Mouse (Mus musculus) forebrain, embryonic 16.5 days (tissue): ENCODE data around the gene Samd4b. TPM values are rescaled to one million over a fixed set of nuclear protein-coding genes. Genes with fewer than 3 reads are reported as not detected.

Experiments used
- ATAC-seq: fragments of 200-750 bp; cut with Nextera tagmentation; 2 replicates; pipeline ENCODE4 v1.8.0; 2017; ENCODE audit warnings: mild to moderate bottlenecking, moderate library complexity
- H3K27ac ChIP-seq: fragments of 300-500 bp; sonication (generic); 2 replicates; pipeline ENCODE4 v1.5.1; 2014; ENCODE audit warnings: low read length, control low read depth
- H3K27me3 ChIP-seq: fragments of 300-500 bp; sonication (generic); replicated peaks from 2 replicates; pipeline ENCODE4 v1.6.1; 2014; ENCODE audit warnings: low read length; ENCODE audit not compliant: control insufficient read depth, insufficient read depth
- H3K36me3 ChIP-seq: fragments of 300-500 bp; sonication (generic); 2 replicates; pipeline ENCODE4 v1.6.1; 2014; ENCODE audit not compliant: control insufficient read depth, insufficient read depth
- H3K4me1 ChIP-seq: fragments of 300-500 bp; sonication (generic); replicated peaks from 2 replicates; pipeline ENCODE4 v1.6.1; 2014; ENCODE audit warnings: low read length; ENCODE audit not compliant: control insufficient read depth, insufficient read depth
- H3K4me2 ChIP-seq: fragments of 300-500 bp; sonication (generic); 2 replicates; pipeline ENCODE4 v1.6.1; 2014; ENCODE audit warnings: mild to moderate bottlenecking, low read length, control low read depth
- H3K4me3 ChIP-seq: fragments of 300-500 bp; sonication (generic); replicated peaks from 2 replicates; pipeline ENCODE4 v1.5.1; 2014; ENCODE audit warnings: mild to moderate bottlenecking, low read length, control low read depth
- H3K9ac ChIP-seq: fragments of 300-500 bp; sonication (generic); replicated peaks from 2 replicates; pipeline ENCODE4 v1.6.1; 2014; ENCODE audit warnings: low read depth, low read length, control low read depth
- H3K9me3 ChIP-seq: fragments of 300-500 bp; sonication (generic); 2 replicates; pipeline ENCODE4 v1.6.1; 2016; ENCODE audit warnings: low read length; ENCODE audit not compliant: control insufficient read depth
- WGBS: fragments of 180-500 bp; shearing (Covaris S2); extraction: QIAGEN DNeasy Blood & Tissue Kit; methylation state at CpG from one replicate; pipeline ENCODE4 v1.1.7; 2014; 5-methylcytosine and 5-hydroxymethylcytosine counted together
- polyA plus RNA-seq: library from polyadenylated mRNA; unstranded; fragments of >200 nt; fragmentation: Nextera tagmentation; extraction: Ambion mirVana; gene quantifications from 2 replicates; pipeline ENCODE4 v1.2.1, GENCODE M21; 2015

Samd4b gene
- polyA plus RNA-seq, 1 experiment from 2014 or later, result 25.3 TPM

- WGBS, result 1% methylated on average over 40 of the region's 43 CpGs
- peak; percentile 2; the same call in 1 of the 2 replicates for ATAC-seq
- Histone ChIP-seq H3K4me2 (peak overlapping the region; percentile 88), H3K36me3 (peaks cover 5% of the 10 kb centered on the region; the same call in 1 of the 2 replicates), H3K4me3 (peak overlapping the region; percentile 75), H3K9me3 (no peaks in the 10 kb centered on the region), H3K27ac (peak overlapping the region; percentile 83), H3K4me1 (peaks cover 34% of the 10 kb centered on the region), H3K27me3 (no peaks in the 10 kb centered on the region), H3K9ac (peak overlapping the region; percentile 85)
Measured at GRCm38 (mm10) chr7:28371514-28371989, 226.4 kb downstream of the Samd4b start.

- no peak for ATAC-seq
Measured at GRCm38 (mm10) chr7:28370977-28371513, 226.9 kb downstream of the Samd4b start.

GRCm38 (mm10) chr7:28370051-28370450, 227.9 kb downstream of the Samd4b start:
- Histone ChIP-seq H3K27ac (no peak overlapping the region), H3K4me3 (peak overlapping the region; percentile 75), H3K9ac (peak overlapping the region; percentile 85), H3K4me1 (peaks cover 23% of the 10 kb centered on the region), H3K4me2 (peak overlapping the region; percentile 88), H3K36me3 (peaks cover 5% of the 10 kb centered on the region; the same call in 1 of the 2 replicates), H3K9me3 (no peaks in the 10 kb centered on the region), H3K27me3 (no peaks in the 10 kb centered on the region)
- no peak for ATAC-seq
- WGBS, result 94% methylated on average over 14 of the region's 14 CpGs

More at GRCm38 (mm10) chr7:28370977-28371513, 226.9 kb downstream of the Samd4b start:
- Histone ChIP-seq H3K27me3 (no peaks in the 10 kb centered on the region), H3K4me2 (peak overlapping the region; percentile 88), H3K9ac (peak overlapping the region; percentile 85), H3K4me1 (peaks cover 28% of the 10 kb centered on the region), H3K27ac (peak overlapping the region; percentile 83), H3K36me3 (peaks cover 5% of the 10 kb centered on the region; the same call in 1 of the 2 replicates), H3K4me3 (peak overlapping the region; percentile 75), H3K9me3 (no peaks in the 10 kb centered on the region)
- WGBS, result 5% methylated on average over 11 of the region's 11 CpGs

- Histone ChIP-seq H3K27me3 (no peaks in the 10 kb centered on the region), H3K4me1 (peaks cover 18% of the 10 kb centered on the region), H3K9ac (no peak overlapping the region), H3K4me2 (no peak overlapping the region), H3K4me3 (no peak overlapping the region), H3K9me3 (no peaks in the 10 kb centered on the region), H3K36me3 (peaks cover 13% of the 10 kb centered on the region), H3K27ac (no peak overlapping the region)
- 92% methylated on average over 16 of the region's 16 CpGs for WGBS
- ATAC-seq, result no peak
Measured at GRCm38 (mm10) chr7:28368276-28368920, 229.5 kb downstream of the Samd4b start.

GRCm38 (mm10) chr7:28367663-28368275, 230.2 kb downstream of the Samd4b start:
- no peak overlapping the region for H3K9ac ChIP-seq
- H3K27me3 ChIP-seq, result no peaks in the 10 kb centered on the region
- no peaks in the 10 kb centered on the region for H3K9me3 ChIP-seq
- no peak overlapping the region for H3K27ac ChIP-seq
- 90% methylated on average over 16 of the region's 16 CpGs for WGBS
- peaks cover 18% of the 10 kb centered on the region for H3K4me1 ChIP-seq
- peaks cover 14% of the 10 kb centered on the region for H3K36me3 ChIP-seq
- no peak overlapping the region for H3K4me2 ChIP-seq
- H3K4me3 ChIP-seq, result no peak overlapping the region
- no peak for ATAC-seq

- WGBS, result 89% methylated on average over 16 of the region's 16 CpGs
Measured at GRCm38 (mm10) chr7:28362441-28363060, 235.4 kb downstream of the Samd4b start.

GRCm38 (mm10) chr7:28361647-28362341, 236.2 kb downstream of the Samd4b start:
- ATAC-seq, result no peak
- Histone ChIP-seq H3K4me1 (peaks cover 3% of the 10 kb centered on the region), H3K36me3 (peaks cover 23% of the 10 kb centered on the region), H3K27me3 (no peaks in the 10 kb centered on the region), H3K4me3 (no peak overlapping the region), H3K4me2 (no peak overlapping the region), H3K9me3 (no peaks in the 10 kb centered on the region), H3K27ac (no peak overlapping the region), H3K9ac (no peak overlapping the region)
- WGBS, result 95% methylated on average over 19 of the region's 20 CpGs

More at GRCm38 (mm10) chr7:28362441-28363060, 235.4 kb downstream of the Samd4b start:
- no peak overlapping the region for H3K27ac ChIP-seq
- peaks cover 3% of the 10 kb centered on the region for H3K4me1 ChIP-seq
- no peak for ATAC-seq
- H3K4me2 ChIP-seq, result no peak overlapping the region
- peaks cover 28% of the 10 kb centered on the region for H3K36me3 ChIP-seq
- H3K9ac ChIP-seq, result no peak overlapping the region
- H3K4me3 ChIP-seq, result no peak overlapping the region
- H3K27me3 ChIP-seq, result no peaks in the 10 kb centered on the region
- no peaks in the 10 kb centered on the region for H3K9me3 ChIP-seq

GRCm38 (mm10) chr7:28360291-28360690, 237.7 kb downstream of the Samd4b start:
- H3K9me3 ChIP-seq, result no peaks in the 10 kb centered on the region
- no peak overlapping the region for H3K4me3 ChIP-seq
- H3K27me3 ChIP-seq, result no peaks in the 10 kb centered on the region
- WGBS, result 95% methylated on average over 6 of the region's 6 CpGs
- H3K4me2 ChIP-seq, result no peak overlapping the region
- no peak overlapping the region for H3K9ac ChIP-seq
- H3K27ac ChIP-seq, result no peak overlapping the region
- H3K36me3 ChIP-seq, result peaks cover 23% of the 10 kb centered on the region
- no peak for ATAC-seq
- H3K4me1 ChIP-seq, result peaks cover 3% of the 10 kb centered on the region
